Mouse (Mus musculus) intestine, embryonic 15.5 days (tissue): ENCODE measurements around the gene Map3k12. TPM values are rescaled to one million over a fixed set of nuclear protein-coding genes. Genes with fewer than 3 reads are reported as not detected.

Source experiments
- ATAC-seq: fragments of 200-750 bp; cut with Nextera tagmentation; 2 replicates; pipeline ENCODE4 v1.8.0; 2017; ENCODE audit warnings: moderate TSS enrichment, moderate library complexity
- H3K27ac ChIP-seq: fragments of 300-500 bp; sonication (generic); 2 replicates; pipeline ENCODE4 v1.5.1; 2015; ENCODE audit warnings: mild to moderate bottlenecking, inconsistent platforms
- H3K27me3 ChIP-seq: fragments of 300-500 bp; sonication (generic); replicated peaks from 2 replicates; pipeline ENCODE4 v1.6.1; 2015; ENCODE audit warnings: inconsistent platforms
- H3K36me3 ChIP-seq: fragments of 300-500 bp; sonication (generic); 2 replicates; pipeline ENCODE4 v1.6.1; 2015; ENCODE audit warnings: inconsistent platforms
- H3K4me1 ChIP-seq: fragments of 300-500 bp; sonication (generic); replicated peaks from 2 replicates; pipeline ENCODE4 v1.6.1; 2015; ENCODE audit warnings: inconsistent platforms
- H3K4me2 ChIP-seq: fragments of 300-500 bp; sonication (generic); replicated peaks from 2 replicates; pipeline ENCODE4 v1.6.1; 2015; ENCODE audit warnings: mild to moderate bottlenecking, inconsistent platforms
- H3K4me3 ChIP-seq: fragments of 300-500 bp; sonication (generic); replicated peaks from 2 replicates; pipeline ENCODE4 v1.5.1; 2015; ENCODE audit warnings: inconsistent platforms
- H3K9ac ChIP-seq: fragments of 300-500 bp; sonication (generic); 2 replicates; pipeline ENCODE4 v1.6.1; 2015; ENCODE audit warnings: inconsistent platforms
- H3K9me3 ChIP-seq: fragments of 300-500 bp; sonication (generic); 2 replicates; pipeline ENCODE4 v1.6.1; 2016; ENCODE audit warnings: inconsistent platforms
- WGBS: fragments of 180-500 bp; shearing (Covaris S2); methylation state at CpG from one replicate; pipeline ENCODE4 v1.1.7; 2015; 5-methylcytosine and 5-hydroxymethylcytosine counted together
- polyA plus RNA-seq: library from polyadenylated mRNA; unstranded; fragments of >200 nt; fragmentation: Nextera tagmentation; extraction: Ambion mirVana; gene quantifications from 2 replicates; pipeline ENCODE4 v1.2.1, GENCODE M21; 2015

Gene Map3k12
- polyA plus RNA-seq, 1 experiment from 2014 or later, result 10.8 TPM

DNA sequence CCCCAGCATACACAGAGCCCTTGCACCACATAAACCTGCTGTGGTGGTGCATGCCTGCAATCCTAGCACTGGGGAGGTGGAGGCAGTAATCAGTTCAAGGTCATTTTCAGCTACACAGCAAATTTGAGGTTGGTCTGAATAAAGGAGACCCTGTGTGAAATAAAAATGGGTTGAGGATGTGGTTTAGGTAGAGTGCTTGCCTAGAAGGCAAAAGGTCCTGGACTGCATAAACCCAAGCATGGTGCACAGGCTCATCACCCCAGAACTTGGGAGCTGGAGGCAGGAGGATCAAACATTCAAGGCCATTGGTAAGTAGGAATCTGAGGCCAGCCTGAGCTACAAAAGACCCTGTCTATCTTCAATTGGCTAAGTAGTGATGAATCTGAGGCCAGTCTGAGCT lies 9.3 kb downstream of the Map3k12 start:
- H3K9ac ChIP-seq, result no peak overlapping the region
- ATAC-seq, result no peak
- no peak overlapping the region for H3K4me2 ChIP-seq
- H3K4me1 ChIP-seq, result peaks cover 27% of the 10 kb centered on the region
- H3K27ac ChIP-seq, result no peak overlapping the region
- H3K36me3 ChIP-seq, result peaks cover 11% of the 10 kb centered on the region; the same call in 1 of the 2 replicates
- no peaks in the 10 kb centered on the region for H3K9me3 ChIP-seq
- no peaks in the 10 kb centered on the region for H3K27me3 ChIP-seq
- H3K4me3 ChIP-seq, result no peak overlapping the region

DNA sequence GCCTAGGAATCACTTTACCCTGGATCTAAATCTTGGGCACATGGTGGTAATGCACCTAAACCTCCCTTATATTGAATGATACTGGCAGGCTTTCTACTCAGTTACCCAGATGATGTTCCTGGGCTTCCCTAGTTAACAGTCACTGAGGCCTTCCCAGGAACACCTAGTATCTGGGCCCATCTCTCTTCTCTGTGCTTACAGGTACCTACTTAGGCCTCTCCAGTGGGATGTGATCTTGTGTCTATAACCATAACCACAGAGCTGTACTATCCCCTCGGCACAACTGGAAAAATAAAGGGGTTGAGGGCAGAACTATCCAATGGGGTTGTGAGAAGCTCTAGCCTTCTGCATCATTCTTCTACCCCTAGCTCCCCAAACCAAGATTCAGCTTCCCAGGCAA lies 10.0 kb downstream of the Map3k12 start:
- Histone ChIP-seq H3K9me3 (no peaks in the 10 kb centered on the region), H3K27me3 (no peaks in the 10 kb centered on the region), H3K27ac (0 out of 2 replicates have a peak overlapping the region, but pooled peaks have one; percentile 2), H3K4me1 (peaks cover 25% of the 10 kb centered on the region), H3K36me3 (peaks cover 14% of the 10 kb centered on the region), H3K9ac (no peak overlapping the region), H3K4me2 (no peak overlapping the region), H3K4me3 (no peak overlapping the region)
- 81% methylated on average over 1 of the region's 1 CpGs for WGBS
- no peak for ATAC-seq

DNA sequence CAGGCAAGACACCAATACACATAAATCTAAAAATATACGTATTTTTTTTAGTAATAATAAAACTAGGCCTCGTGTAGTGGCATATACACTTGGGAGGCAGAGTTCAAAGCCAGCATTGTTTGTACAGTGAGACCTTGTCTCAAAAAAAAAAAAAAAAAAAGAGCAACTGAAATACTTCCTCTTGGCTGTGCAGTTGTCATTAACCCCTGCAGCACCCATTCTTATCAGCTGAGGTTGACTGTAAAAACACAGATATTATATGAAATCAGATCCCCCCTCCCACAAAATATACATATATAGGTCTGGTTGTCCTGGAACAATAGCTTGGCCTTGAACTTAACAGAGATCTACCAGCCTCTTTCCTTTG lies 10.4 kb downstream of the Map3k12 start:
- Histone ChIP-seq H3K9ac (no peak overlapping the region), H3K36me3 (peaks cover 18% of the 10 kb centered on the region), H3K27ac (peak overlapping the region; percentile 34; the same call in 1 of the 2 replicates), H3K27me3 (no peaks in the 10 kb centered on the region), H3K4me1 (peaks cover 25% of the 10 kb centered on the region), H3K4me2 (no peak overlapping the region), H3K9me3 (no peaks in the 10 kb centered on the region), H3K4me3 (no peak overlapping the region)
- 26% methylated on average over 2 of the region's 2 CpGs for WGBS
- ATAC-seq, result no peak

DNA sequence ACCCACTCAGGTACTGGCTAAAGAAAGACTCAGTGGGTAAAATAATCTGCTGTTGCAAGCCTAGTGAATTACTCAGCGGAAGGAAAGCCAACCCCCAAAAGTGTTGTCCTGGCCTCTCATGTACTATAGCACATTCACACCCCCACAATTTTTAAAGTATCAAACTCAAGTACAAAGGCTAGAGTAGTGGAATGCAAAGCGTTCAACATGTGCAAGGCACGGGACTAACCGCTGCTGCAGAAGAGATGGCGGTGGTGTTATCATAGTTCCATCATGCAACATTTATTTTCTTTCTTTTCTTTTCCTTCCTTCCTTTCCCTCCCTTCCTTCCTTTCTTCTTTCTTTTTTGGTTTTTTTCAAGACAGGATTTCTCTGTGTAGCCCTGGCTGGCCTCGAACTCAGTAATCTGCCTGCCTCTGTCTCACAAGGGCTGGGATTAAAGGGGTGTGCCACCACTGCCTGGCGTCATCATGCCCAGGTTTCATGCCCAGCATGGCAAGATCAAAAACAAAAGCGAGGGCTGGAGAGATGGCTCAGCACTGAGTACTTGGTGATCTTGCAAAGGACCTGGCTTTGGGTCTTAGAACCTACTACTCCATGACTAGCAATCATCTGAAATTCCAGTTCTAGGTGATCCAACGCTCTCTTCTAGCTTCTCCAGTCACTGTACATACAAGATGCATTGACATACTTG lies 10.9 kb downstream of the Map3k12 start:
- Histone ChIP-seq H3K27me3 (no peaks in the 10 kb centered on the region), H3K9me3 (no peaks in the 10 kb centered on the region), H3K4me3 (no peak overlapping the region), H3K4me1 (peaks cover 25% of the 10 kb centered on the region), H3K27ac (peak overlapping the region; percentile 34; the same call in 1 of the 2 replicates), H3K36me3 (peaks cover 23% of the 10 kb centered on the region), H3K9ac (no peak overlapping the region), H3K4me2 (no peak overlapping the region)
- WGBS, result 81% methylated on average over 9 of the region's 9 CpGs
- no peak for ATAC-seq

DNA sequence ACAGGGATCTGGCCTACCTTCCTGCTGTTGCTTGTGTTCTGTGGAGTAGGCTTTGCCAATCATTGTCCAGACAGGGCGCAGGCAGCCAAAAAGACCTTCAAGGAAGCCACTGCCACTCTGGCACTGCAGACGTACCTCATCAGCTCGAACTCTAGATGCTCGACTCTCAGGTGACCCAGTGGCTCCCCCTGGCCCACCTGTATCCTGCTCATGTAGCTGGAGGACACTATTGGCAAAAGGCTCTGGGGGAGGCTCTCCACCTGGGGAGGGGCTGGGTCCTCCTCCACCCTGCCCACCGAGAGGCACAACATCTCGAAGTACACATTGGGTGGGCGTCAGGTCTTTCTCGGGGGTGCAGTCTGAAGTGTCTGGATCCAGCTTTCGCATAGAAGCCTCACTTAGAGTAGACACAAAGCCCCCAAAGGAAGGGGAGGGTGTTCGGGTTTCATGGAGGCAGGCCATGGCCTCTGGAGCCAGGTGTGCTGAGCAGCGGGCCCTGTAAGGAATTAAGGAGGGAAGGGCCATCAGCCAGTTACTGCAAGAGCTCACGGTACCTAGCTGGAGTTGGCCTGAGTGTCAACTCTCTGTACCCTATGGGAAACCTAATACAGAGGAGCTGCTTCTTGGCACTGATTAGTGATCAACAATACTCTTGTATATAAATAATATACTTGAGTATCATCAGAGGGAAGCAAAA lies 11.6 kb downstream of the Map3k12 start:
- WGBS, result 68% methylated on average over 12 of the region's 12 CpGs
- H3K27me3 ChIP-seq, result no peaks in the 10 kb centered on the region
- peaks cover 29% of the 10 kb centered on the region for H3K36me3 ChIP-seq

DNA sequence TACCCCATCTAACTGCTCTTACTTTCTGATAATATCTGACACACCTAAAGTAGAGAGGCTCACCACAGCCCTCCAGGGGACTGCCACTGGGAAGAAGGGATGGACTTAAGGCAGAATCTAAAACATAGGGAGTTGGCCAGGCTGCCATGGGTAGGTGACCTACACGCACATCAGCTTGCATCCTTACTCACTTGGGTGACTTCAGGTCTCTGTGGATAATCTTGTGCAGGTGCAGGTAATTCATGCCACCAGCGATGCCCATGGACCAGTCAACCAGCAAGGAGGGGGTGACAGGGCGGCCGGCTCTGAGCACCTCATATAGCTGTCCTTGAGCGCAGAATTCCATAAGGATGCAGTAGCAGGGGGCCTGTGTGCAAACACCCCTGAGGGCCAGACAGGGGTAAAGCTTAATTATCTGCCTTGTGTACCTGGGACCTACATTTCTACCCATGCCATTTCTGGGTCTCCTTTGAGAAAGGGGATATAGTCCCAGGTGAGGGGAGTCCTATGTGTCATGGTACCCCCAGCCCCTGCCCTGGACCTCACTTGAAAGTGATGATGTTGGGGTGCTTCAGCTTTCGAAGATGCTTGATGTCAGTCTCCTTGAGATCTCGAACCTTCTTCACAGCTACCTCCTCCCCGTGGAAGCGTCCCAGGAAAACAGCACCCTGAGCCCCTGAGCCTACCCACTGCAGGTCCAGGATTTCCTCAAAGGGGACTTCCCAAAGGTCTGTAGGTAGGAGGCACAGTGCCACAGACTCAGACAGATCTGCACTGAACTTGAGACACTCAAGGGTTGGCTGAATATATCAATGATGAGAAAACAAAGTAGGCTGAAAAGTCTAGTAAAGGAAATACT lies 12.7 kb downstream of the Map3k12 start:
- 86% methylated on average over 9 of the region's 9 CpGs for WGBS
- Histone ChIP-seq H3K4me3 (no peak overlapping the region), H3K9ac (no peak overlapping the region)

More for the DNA sequence above, 11.6 kb downstream of the Map3k12 start:
- no peak overlapping the region for H3K4me3 ChIP-seq
- H3K27ac ChIP-seq, result no peak overlapping the region
- ATAC-seq, result no peak
- no peaks in the 10 kb centered on the region for H3K9me3 ChIP-seq
- H3K4me2 ChIP-seq, result no peak overlapping the region
- peaks cover 24% of the 10 kb centered on the region for H3K4me1 ChIP-seq
- no peak overlapping the region for H3K9ac ChIP-seq

DNA sequence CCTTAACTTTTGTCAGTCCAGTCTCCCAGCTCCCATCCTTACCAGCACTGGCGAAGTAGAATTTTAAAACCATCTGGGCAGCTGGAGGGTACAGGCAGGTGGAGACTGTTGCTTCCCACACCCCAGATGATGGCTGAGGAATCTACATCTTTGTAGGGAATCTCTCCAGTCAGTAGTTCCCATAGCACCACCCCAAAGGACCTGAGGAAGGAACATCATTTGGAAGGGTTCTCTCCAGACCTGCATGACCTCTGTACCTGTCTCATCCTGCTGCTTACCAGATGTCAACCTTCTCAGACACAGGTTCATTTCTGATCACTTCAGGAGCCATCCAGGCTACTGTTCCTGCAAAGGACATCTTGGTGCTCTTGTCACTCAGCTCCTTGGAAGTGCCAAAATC lies 13.4 kb downstream of the Map3k12 start, which contains the start of gene Gm10337:
Gene Gm10337, plus strand, starts transcription at position 276 of the 400 bp plus-strand sequence.
- Histone ChIP-seq H3K4me3 (no peak within 1 kb of the TSS), H3K4me1 (peaks cover 19% of the 10 kb centered on the region), H3K27ac (0 out of 2 replicates have a peak within 1 kb of the TSS, but pooled peaks have one; percentile 8), H3K27me3 (no peaks in the 10 kb centered on the region), H3K9ac (no peak within 1 kb of the TSS), H3K9me3 (no peaks in the 10 kb centered on the region), H3K4me2 (no peak within 1 kb of the TSS), H3K36me3 (peaks cover 37% of the 10 kb centered on the region)
- no peak for ATAC-seq
- 88% methylated on average over 1 of the region's 1 CpGs for WGBS

More for the DNA sequence above, 12.7 kb downstream of the Map3k12 start:
- no peak for ATAC-seq
- no peaks in the 10 kb centered on the region for H3K27me3 ChIP-seq
- H3K9me3 ChIP-seq, result no peaks in the 10 kb centered on the region
- H3K27ac ChIP-seq, result no peak overlapping the region
- no peak overlapping the region for H3K4me2 ChIP-seq
- H3K36me3 ChIP-seq, result peaks cover 37% of the 10 kb centered on the region
- peaks cover 19% of the 10 kb centered on the region for H3K4me1 ChIP-seq

DNA sequence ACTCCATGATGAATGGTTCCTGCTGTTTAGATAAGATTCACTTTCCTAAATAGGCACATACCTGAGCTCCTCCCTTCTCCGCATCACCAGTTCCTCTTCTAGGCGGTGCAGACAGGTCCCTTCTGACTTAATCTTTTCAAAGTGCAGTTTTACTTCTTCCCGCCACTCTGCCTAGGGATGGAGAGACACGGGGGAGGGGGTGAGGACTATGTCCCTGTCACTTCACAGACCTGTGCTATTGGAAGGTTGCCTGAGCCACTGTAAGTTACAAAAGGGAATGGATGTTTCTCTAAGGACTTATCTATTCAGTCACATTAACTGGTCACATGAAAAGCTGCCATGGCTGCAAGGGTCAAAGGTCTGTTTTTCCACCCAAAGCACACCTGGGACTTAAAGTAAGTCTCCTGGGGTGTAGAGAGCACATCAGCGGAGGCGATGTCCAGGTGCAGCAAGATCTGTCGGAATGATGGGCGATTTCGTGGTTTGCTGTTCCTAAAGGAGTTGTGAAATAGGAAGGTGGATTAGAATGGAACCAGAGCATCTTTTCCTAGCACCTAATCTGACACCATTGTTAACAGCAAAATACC lies 14.5 kb downstream of the Map3k12 start:
- peak; percentile 53 for ATAC-seq
- H3K4me3 ChIP-seq, result no peak overlapping the region
- WGBS, result 69% methylated on average over 9 of the region's 9 CpGs
- H3K9me3 ChIP-seq, result no peaks in the 10 kb centered on the region
- H3K27me3 ChIP-seq, result no peaks in the 10 kb centered on the region
- H3K4me2 ChIP-seq, result no peak overlapping the region
- H3K4me1 ChIP-seq, result peaks cover 19% of the 10 kb centered on the region
- peaks cover 45% of the 10 kb centered on the region for H3K36me3 ChIP-seq
- H3K9ac ChIP-seq, result no peak overlapping the region
- H3K27ac ChIP-seq, result peak overlapping the region; percentile 6; the same call in 1 of the 2 replicates

DNA sequence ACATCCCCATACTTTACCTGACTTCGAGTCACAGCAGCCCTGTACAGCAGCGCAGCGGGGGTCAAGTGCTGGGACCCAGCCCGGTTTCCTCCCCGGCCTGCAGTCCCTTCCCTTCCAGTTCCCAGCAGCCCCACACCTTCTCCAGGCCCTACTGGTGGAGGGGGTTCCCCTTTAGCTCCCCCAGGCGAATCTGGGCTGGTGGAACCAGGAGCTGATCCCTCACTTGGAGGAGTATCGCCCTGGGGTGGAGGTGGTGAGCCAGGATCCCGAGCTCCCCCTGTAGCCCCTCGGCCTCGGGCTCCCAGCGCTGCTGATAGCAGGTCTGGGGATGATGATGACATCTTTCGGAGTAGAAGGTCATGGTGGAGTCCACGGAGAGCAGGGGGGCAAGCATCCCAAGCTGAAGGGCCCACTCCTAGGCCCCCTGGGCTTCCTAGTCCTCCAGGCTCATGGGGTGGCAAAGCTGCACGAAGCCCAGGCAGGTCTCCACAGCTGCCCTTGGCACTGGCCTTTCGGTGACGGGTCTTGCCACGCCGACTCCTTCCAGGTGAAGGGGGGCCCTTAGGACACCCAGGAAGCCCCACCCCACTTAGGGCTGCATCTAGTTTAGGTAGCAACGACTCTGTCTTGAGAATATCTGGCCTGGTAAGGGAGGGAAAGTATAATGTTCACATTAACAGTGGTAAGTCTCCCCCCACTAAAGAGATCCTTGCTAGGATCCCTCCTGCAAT lies 15.6 kb downstream of the Map3k12 start:
- 83% methylated on average over 19 of the region's 19 CpGs for WGBS
- Histone ChIP-seq H3K9ac (0 out of 2 replicates have a peak overlapping the region, but pooled peaks have one; percentile 10), H3K9me3 (no peaks in the 10 kb centered on the region), H3K36me3 (peaks cover 52% of the 10 kb centered on the region), H3K27ac (peak overlapping the region; percentile 6; the same call in 1 of the 2 replicates), H3K27me3 (no peaks in the 10 kb centered on the region), H3K4me3 (no peak overlapping the region), H3K4me1 (peaks cover 19% of the 10 kb centered on the region), H3K4me2 (no peak overlapping the region)
- 0 out of 2 replicates have a peak, but pooled peaks have one; percentile 7 for ATAC-seq

DNA sequence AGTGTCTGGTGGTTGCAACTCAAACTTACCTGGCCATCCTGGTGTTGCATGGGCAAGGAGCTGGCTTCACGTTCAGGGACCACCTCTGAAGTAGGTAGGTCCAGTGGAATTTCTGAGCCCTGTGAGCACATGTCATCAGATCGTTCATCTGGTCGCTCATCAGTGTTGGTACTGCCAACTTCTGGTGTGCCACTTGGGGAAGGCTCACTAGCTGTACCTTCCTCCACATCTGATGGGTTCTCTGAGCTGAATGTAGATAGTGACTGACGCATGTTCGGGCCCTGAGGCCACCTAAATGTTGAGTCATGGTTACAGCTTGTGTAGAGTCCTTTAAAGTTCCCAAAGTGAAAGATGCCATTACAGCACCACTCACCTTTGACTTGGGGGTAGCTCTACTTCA lies 16.4 kb downstream of the Map3k12 start:
- Histone ChIP-seq H3K27ac (no peak overlapping the region), H3K9me3 (no peaks in the 10 kb centered on the region), H3K27me3 (no peaks in the 10 kb centered on the region), H3K4me3 (no peak overlapping the region), H3K4me1 (peaks cover 14% of the 10 kb centered on the region), H3K9ac (no peak overlapping the region), H3K36me3 (peaks cover 52% of the 10 kb centered on the region), H3K4me2 (no peak overlapping the region)
- no peak for ATAC-seq
- 88% methylated on average over 5 of the region's 5 CpGs for WGBS

DNA sequence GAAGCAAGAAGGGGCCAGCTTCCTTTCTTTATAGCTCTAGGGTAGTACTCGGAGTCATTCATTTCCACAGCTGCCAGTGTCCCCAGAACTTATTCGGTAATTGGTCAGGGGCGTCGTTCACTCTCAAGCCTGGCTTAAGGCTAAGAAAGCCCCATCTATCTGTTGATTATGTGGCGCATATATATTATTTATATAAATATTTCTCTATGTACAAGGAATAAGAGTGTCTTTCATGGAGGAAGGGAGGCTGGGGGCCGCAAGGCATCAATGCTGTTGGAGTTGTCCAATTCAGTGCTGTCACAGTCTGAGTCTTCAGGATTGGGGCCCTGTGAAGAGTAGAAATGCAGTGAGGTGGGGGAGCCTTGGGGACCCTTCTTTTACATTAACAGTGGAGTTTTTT lies 17.0 kb downstream of the Map3k12 start:
- no peak overlapping the region for H3K4me3 ChIP-seq
- no peak overlapping the region for H3K27ac ChIP-seq
- no peak overlapping the region for H3K4me2 ChIP-seq
- H3K9me3 ChIP-seq, result no peaks in the 10 kb centered on the region
- no peaks in the 10 kb centered on the region for H3K27me3 ChIP-seq
- no peak for ATAC-seq
- peaks cover 12% of the 10 kb centered on the region for H3K4me1 ChIP-seq
- peaks cover 56% of the 10 kb centered on the region for H3K36me3 ChIP-seq
- no peak overlapping the region for H3K9ac ChIP-seq
- WGBS, result 85% methylated on average over 6 of the region's 6 CpGs
